Comparison of ENCODE assay signal across 13 mouse cellular contexts in the genomic region with DNA sequence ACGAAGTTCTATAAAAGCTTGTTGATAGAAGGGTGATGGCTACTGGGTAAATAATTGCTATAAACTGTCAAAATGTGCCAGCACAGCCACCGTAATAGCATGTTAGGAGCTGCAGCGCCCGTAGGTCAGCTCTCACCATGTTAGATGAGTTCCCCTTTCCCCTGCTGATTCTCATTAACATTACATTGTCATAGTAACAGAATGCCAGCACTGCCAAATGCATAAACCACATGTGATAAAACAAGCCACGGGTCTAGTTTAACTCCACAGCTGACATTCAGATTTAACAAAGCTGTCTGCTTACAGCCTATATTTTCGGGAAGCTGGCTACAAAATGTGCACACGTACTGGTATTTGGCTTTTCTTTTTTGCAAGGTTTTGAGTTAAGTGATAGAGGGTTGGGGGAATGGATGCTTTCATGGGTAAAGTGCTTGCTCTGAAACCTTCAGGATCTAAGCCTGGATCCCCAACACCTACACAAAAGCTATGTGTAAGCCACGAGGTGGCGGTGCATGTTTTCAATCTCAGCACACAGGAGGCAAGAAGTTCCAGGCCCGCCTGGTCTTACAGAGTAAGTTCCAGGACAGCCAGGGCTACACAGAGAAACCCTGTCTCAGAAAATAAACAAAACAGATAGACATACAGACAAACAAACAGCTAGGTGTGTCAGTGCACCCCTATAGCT.
DNase-seq lines count a peak whose midpoint lies in the region; ATAC-seq and TF ChIP-seq lines count a peak whose summit lies in the region.
"Had no signal": no experiment of that assay in that cellular context is flagged by ENCODE, and none has a peak within 500 bp of the region (broad histone marks: within the 10 kb centered on the region; RNA-seq: fewer than 3 reads in every experiment).

No protein-coding gene starts in this region.

- peak; percentile 30 for DNase-seq in hindbrain, postnatal 0 days (ENCODE audit: low spot score)
- DNase-seq in hindbrain, embryonic 10.5 days (ENCODE audit: low spot score), result no peak
- peak; percentile 27 to 42 for DNase-seq in right cerebral cortex, postnatal 10 days (ENCODE audit: low spot score in 2 of 2)
- DNase-seq in right cerebral cortex, adult 18-20 months, result no peak
- peak; percentile 27 to 46 for DNase-seq in layer of hippocampus, postnatal 14 days (ENCODE audit: low spot score in 2 of 2)
- no peak for DNase-seq in cerebellum, postnatal 4 days (ENCODE audit: low spot score in 2 of 2)
- DNase-seq in thymus, adult 18-20 months, result no peak
- no peak for DNase-seq in cerebellum, adult 2 months
- DNase-seq: kidney, postnatal 14 days had no signal

- no peaks in the 10 kb centered on the region for H3K4me1 ChIP-seq in hindbrain, postnatal 0 days (ENCODE audit: insufficient read depth, low read length)
- no peaks in the 10 kb centered on the region for H3K4me1 ChIP-seq in hindbrain, embryonic 10.5 days (replicated peaks)
- no peaks in the 10 kb centered on the region for H3K4me1 ChIP-seq in cerebellum, adult 2 months (ENCODE audit: control insufficient read depth, insufficient read depth, low read length)
- H3K4me1 ChIP-seq: heart, embryonic 12.5 days; hindbrain, embryonic 15.5 days; liver, embryonic 12.5 days had no signal

- H3K4me3 ChIP-seq in hindbrain, postnatal 0 days (ENCODE audit: low read length), result no peak overlapping the region
- no peak overlapping the region for H3K4me3 ChIP-seq in hindbrain, embryonic 10.5 days
- no peak overlapping the region for H3K4me3 ChIP-seq in cerebellum, adult 2 months (replicated peaks; ENCODE audit: insufficient read depth, low read depth, low read length)
- H3K4me3 ChIP-seq: heart, embryonic 12.5 days; hindbrain, embryonic 15.5 days; liver, embryonic 12.5 days had no signal

- H3K36me3 ChIP-seq in hindbrain, postnatal 0 days (ENCODE audit: insufficient read depth, low read length), result no peaks in the 10 kb centered on the region
- no peaks in the 10 kb centered on the region for H3K36me3 ChIP-seq in hindbrain, embryonic 10.5 days
- H3K36me3 ChIP-seq: heart, embryonic 12.5 days; hindbrain, embryonic 15.5 days; liver, embryonic 12.5 days had no signal

- no peak overlapping the region for H3K4me2 ChIP-seq in hindbrain, postnatal 0 days (ENCODE audit: low read depth, low read length)
- H3K4me2 ChIP-seq: heart, embryonic 12.5 days; hindbrain, embryonic 15.5 days; liver, embryonic 12.5 days had no signal

- no peak for TF ChIP-seq POLR2A in cerebellum, adult 2 months (IDR thresholded peaks at IDR 0.05; ENCODE audit: borderline replicate concordance, insufficient read depth, low read length)

- peak; percentile 70; the same call in 1 of the 2 replicates for ATAC-seq in hindbrain, postnatal 0 days
- ATAC-seq: liver, embryonic 12.5 days had no signal

- TF ChIP-seq CTCF in hindbrain, postnatal 0 days (IDR thresholded peaks at IDR 0.05; ENCODE audit: low read depth), result no peak
- TF ChIP-seq CTCF in cerebellum, adult 2 months (IDR thresholded peaks at IDR 0.05; ENCODE audit: borderline replicate concordance, insufficient read depth, low read depth, low read length), result no peak

- H3K9me3 ChIP-seq in hindbrain, postnatal 0 days (ENCODE audit: low read length), result no peaks in the 10 kb centered on the region
- H3K9me3 ChIP-seq in hindbrain, embryonic 10.5 days, result no peaks in the 10 kb centered on the region
- H3K9me3 ChIP-seq: heart, embryonic 12.5 days; hindbrain, embryonic 15.5 days; liver, embryonic 12.5 days had no signal

- H3K9ac ChIP-seq in hindbrain, postnatal 0 days (replicated peaks; ENCODE audit: low read length), result no peak overlapping the region
- H3K9ac ChIP-seq: heart, embryonic 12.5 days; hindbrain, embryonic 15.5 days; liver, embryonic 12.5 days had no signal

- H3K27ac ChIP-seq in hindbrain, postnatal 0 days, result no peak overlapping the region
- no peak overlapping the region for H3K27ac ChIP-seq in hindbrain, embryonic 10.5 days
- H3K27ac ChIP-seq in cerebellum, adult 2 months (ENCODE audit: insufficient read depth, low read length), result no peak overlapping the region
- H3K27ac ChIP-seq: hindbrain, embryonic 15.5 days; liver, embryonic 12.5 days; macrophage had no signal

- 54% methylated on average over 10 of the region's 10 CpGs for WGBS in hindbrain, postnatal 0 days
- 86% methylated on average over 10 of the region's 10 CpGs for WGBS in hindbrain, embryonic 10.5 days
- WGBS in cerebellum, adult 2 months, result 49% methylated on average over 10 of the region's 10 CpGs

- H3K27me3 ChIP-seq in hindbrain, postnatal 0 days (ENCODE audit: insufficient read depth, low read length), result no peaks in the 10 kb centered on the region
- no peaks in the 10 kb centered on the region for H3K27me3 ChIP-seq in hindbrain, embryonic 10.5 days (ENCODE audit: insufficient read depth, poor library complexity, severe bottlenecking)
- no peaks in the 10 kb centered on the region for H3K27me3 ChIP-seq in cerebellum, adult 2 months (ENCODE audit: control insufficient read depth, insufficient read depth, low read length)
- H3K27me3 ChIP-seq: heart, embryonic 12.5 days; hindbrain, embryonic 15.5 days; liver, embryonic 12.5 days had no signal

Comparison
In these comparisons a context has a peak if more than half of its experiments do, and no peak if none do; other contexts are left out.
1. DNase-seq: peak in hindbrain, postnatal 0 days (single experiment), right cerebral cortex, postnatal 10 days (2 of 2) and layer of hippocampus, postnatal 14 days (2 of 2); none in hindbrain, embryonic 10.5 days (single experiment), right cerebral cortex, adult 18-20 months (single experiment), cerebellum, postnatal 4 days (0 of 2), thymus, adult 18-20 months (0 of 2) and cerebellum, adult 2 months (0 of 2).